Mouse (Mus musculus): ENCODE data around the gene Ncoa3.

Ncoa3 gene

GRCm38 (mm10) chr2:165974383-165974782, 18.1 kb upstream of the Ncoa3 start:
- DNase-seq = no peak

- no peak for DNase-seq
Observed at GRCm38 (mm10) chr2:165976186-165976585, 16.2 kb upstream of the Ncoa3 start.

- DNase-seq = no peak
Observed at GRCm38 (mm10) chr2:165976874-165977273, 15.6 kb upstream of the Ncoa3 start.

- DNase-seq = no peak
Observed at GRCm38 (mm10) chr2:165978119-165978518, 14.3 kb upstream of the Ncoa3 start.

- DNase-seq = no peak
Observed at GRCm38 (mm10) chr2:165981248-165981977, 11.0 kb upstream of the Ncoa3 start.

GRCm38 (mm10) chr2:165982512-165983389, 9.7 kb upstream of the Ncoa3 start:
- DNase-seq = peak; percentile 98

GRCm38 (mm10) chr2:165984318-165984717, 8.1 kb upstream of the Ncoa3 start:
- DNase-seq = no peak

- DNase-seq = no peak
Observed at GRCm38 (mm10) chr2:165984891-165985290, 7.5 kb upstream of the Ncoa3 start.

GRCm38 (mm10) chr2:165985581-165985980, 6.9 kb upstream of the Ncoa3 start:
- no peak for DNase-seq

- DNase-seq = peak; percentile 90
Observed at GRCm38 (mm10) chr2:165986921-165987453, 5.4 kb upstream of the Ncoa3 start.

GRCm38 (mm10) chr2:165993173-165993900, 901 bp downstream of the Ncoa3 start:
- DNase-seq = no peak

GRCm38 (mm10) chr2:165994341-165994740, 1.9 kb downstream of the Ncoa3 start:
- DNase-seq = no peak

- peak; percentile 77 for DNase-seq
Observed at GRCm38 (mm10) chr2:165995711-165996110, 3.3 kb downstream of the Ncoa3 start.

- DNase-seq = peak; percentile 87
Observed at GRCm38 (mm10) chr2:165996130-165996529, 3.7 kb downstream of the Ncoa3 start.

GRCm38 (mm10) chr2:165997256-165997967, 5.0 kb downstream of the Ncoa3 start:
- DNase-seq = no peak

GRCm38 (mm10) chr2:165998969-165999368, 6.5 kb downstream of the Ncoa3 start:
- DNase-seq = no peak

GRCm38 (mm10) chr2:165999790-166000189, 7.4 kb downstream of the Ncoa3 start:
- peak; percentile 87 for DNase-seq

GRCm38 (mm10) chr2:166000242-166000641, 7.8 kb downstream of the Ncoa3 start:
- no peak for DNase-seq

GRCm38 (mm10) chr2:166000769-166001168, 8.3 kb downstream of the Ncoa3 start:
- no peak for DNase-seq

GRCm38 (mm10) chr2:166001362-166001761, 8.9 kb downstream of the Ncoa3 start:
- DNase-seq = no peak

- DNase-seq = no peak
Observed at GRCm38 (mm10) chr2:166001768-166002167, 9.3 kb downstream of the Ncoa3 start.

- DNase-seq = peak; percentile 85
Observed at GRCm38 (mm10) chr2:166002429-166002828, 10.0 kb downstream of the Ncoa3 start.
